Mouse (Mus musculus) regulatory T cell (primary cell): Measurements from ENCODE around the gene Gpr158.
"Not testable (repeated sequence)": the region's sequence is repeated elsewhere in the genome, so short reads cannot be mapped to it uniquely, and the experiment has no call there.

Experiments
- in situ Hi-C: fragments of 300-600 bp; cut with MboI, MseI; formaldehyde crosslinking; loops from one replicate; pipeline ENCODE4 v1.15.1; 2025; ENCODE audit warnings: high pct_unique_total_duplicates

The Gpr158 gene

DNA sequence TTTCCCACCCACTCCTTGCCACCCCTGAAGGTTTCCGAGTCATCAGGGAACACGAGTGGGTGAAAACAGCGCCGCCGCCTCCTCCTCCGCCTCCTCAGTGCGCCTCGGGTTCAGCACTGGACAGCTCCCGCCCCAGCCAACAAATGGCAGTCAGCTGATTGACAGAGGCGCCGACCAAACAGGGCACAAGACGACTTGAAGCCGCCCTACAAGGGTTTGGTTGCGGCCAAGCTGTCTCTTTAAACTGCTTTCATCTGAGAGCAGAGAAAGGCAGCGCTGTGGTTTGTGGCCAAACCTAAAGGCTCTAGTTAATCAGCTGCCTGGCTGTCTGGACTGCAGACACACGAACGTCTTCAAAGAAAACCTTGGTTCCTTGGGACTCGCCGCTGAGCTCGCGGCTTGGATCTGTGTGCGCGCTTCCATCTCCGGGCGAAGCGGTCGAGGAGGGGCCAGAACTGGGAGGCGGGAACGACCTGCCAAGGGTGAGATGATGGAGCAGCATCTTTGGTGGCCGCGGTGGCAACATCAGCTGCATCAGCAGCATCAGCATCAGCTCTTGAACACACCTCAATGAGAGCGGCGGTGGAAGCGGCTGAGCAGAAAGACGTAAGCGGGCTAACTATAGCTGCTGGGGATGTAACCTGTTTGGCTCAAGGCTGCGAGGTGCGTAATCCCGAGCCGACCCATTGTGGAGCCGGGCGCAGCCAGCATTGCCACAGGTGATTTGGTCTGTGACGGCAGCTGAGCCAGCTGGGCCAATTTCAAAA, at the start of gene Gpr158:
Gpr158 (plus strand) TSS at position 198 of the 767 bp plus-strand sequence.
- in situ Hi-C loops: no loop called here

DNA sequence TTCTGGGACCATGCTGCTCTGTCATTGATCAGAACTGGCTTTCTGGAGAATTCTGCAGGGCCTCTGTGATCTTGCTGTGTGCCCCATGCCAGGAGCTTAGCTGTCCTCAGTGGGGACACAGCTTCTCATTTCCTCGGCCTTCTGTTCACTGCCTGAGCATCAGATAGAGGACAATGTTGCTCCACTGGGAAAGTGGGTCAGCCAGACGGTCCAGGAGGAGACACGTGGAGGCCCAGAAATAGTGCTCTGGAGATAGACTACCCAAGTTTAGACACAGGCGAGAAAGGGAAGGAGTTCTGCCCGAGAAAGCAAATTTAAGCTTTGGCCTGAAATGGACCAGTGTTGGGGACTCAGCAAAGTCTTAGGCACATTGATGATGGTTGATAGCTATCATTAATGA, 23.5 kb upstream of the Gpr158 start:
- in situ Hi-C loops: no loop called here

DNA sequence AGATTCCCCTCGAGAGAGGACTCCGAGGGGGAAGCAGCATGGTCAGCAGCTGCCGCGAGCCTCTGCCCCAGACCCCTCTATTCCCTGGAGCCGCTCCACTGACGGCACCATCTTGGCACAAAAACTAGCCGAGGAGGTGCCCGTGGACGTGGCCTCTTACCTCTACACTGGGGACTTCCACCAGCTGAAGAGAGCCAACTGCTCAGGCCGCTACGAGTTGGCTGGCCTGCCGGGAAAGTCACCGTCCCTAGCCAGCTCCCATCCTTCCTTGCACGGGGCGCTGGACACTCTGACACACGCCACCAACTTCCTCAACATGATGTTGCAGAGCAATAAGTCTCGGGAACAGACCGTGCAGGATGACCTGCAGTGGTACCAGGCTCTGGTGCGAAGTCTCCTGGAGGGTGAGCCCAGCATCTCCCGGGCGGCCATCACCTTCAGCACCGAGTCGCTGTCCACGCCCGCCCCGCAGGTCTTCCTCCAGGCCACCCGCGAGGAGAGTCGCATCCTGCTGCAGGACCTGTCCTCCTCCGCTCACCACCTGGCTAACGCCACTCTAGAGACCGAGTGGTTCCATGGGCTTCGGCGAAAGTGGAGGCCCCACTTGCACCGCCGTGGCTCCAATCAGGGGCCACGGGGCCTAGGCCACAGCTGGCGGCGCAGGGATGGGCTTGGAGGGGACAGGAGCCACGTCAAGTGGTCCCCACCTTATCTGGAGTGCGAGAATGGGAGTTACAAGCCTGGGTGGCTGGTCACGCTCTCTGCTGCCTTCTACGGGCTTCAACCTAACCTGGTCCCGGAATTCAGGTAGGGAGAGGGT, 1.2 kb downstream of the Gpr158 start:
- in situ Hi-C loops: no loop called here

DNA sequence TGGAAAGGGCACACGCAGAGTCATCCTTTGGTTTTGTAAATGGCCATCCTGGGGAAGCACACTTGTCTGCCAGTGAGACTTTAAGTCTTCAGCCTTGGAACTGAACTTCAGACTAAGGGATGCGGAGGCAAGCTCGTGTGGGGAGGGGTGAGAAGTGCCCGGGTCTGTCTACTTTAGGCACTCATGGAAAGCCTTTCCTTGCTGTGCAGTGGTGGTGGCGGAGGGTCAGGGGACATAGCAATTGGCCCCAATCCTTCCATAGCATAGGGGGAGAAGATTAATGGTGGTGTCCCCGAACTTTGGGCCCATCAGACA, 1.8 kb downstream of the Gpr158 start:
- in situ Hi-C loops: no loop called here

DNA sequence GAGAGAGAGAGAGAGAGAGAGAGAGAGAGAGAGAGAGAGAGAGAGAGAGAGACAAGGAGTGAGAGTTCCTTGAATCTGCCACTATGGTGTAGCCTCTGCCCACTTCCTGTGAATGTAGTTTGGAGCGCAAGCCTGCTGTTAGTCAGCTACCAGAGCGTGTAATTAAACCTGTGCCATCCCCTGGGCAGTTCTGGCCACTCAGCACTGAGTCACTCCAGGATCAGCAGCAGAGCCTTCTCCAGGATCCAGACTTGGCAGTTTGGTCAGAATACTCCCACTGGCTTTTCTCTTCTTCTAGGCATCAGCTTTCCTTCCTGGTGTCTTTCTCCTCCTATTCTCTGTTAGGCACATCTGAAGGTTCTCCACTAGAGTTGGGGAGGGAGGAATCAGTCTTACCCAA, 2.2 kb downstream of the Gpr158 start:
- in situ Hi-C loops: no loop called here

DNA sequence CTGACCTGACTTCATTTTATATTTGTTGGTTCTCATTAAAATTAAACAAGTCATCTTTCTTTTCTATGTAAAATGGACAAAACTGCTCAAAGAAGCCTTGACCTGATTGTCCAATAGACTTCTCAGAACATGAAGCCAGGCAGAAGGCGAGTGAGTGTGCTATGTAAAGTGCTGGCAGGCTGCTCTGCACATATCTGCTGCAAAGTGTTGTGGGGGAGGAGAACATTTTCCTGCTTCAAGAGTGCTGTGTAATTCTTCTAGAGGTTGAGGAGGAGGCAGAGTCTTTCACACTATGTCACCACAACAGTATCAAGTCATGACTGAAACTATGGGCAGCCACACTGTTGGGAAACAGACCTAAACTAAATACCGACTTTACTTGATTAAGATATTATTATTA, 12.2 kb downstream of the Gpr158 start:
- in situ Hi-C loops: no loop called here

DNA sequence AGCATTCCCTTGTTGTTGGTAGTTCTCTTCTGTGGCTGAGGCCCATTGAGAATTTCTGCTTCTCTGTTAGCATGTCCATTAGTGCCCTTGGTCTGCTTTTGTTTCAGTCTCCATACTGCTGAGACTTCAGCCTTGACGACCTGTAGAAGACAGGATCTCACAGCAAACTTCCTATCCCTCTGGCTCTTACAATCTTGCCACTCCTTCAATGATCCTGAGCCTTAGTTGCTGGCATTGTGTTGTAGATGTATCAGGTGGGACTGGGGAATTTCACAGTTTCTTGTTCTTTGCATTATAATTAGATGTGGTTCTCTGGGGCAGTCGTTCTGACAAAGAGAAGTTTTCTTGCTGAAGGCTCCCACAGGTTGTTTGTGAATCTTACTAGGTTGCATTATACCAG, 25.4 kb downstream of the Gpr158 start:
- in situ Hi-C loops: no loop called here

DNA sequence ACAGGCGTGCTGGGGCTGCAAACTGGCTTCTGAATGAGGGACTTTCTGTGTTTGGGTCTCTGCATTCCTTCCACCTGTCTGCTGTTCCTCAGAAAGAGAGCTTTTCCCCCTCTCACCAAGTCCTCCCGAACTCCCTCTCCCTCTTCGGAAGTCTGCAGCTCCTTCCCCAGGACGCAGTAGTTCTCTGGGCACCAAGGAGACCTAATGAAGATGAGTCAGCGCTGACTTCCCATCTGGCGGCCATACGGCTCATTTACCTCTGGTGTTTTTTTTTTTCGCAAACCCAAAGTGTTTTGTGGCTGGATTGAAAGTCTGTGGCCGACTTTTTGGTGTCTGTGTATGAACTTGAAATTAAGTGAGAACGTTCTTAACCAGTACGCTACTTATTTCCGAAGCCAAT, 30.0 kb downstream of the Gpr158 start:
- in situ Hi-C loops: no loop called here

DNA sequence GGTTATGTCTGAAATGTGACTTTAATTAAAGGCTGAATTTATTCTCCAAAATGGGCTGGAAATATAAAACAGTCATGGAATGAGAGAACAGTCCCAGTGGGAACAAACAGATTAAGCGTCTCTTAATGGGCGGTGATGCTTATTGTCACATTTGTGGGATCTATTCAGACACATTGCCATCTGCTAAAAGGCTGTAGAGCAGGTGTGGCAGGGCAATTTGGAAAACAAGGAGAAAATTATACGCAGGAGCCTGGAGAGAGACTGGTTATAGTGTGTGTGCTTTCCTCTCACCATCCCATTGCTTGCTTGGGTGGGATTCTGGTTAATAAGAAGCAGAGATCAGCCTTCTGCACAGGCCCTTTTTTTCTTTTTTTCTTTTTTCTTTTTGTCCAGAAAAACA, 32.3 kb downstream of the Gpr158 start:
- in situ Hi-C loops: no loop called here

DNA sequence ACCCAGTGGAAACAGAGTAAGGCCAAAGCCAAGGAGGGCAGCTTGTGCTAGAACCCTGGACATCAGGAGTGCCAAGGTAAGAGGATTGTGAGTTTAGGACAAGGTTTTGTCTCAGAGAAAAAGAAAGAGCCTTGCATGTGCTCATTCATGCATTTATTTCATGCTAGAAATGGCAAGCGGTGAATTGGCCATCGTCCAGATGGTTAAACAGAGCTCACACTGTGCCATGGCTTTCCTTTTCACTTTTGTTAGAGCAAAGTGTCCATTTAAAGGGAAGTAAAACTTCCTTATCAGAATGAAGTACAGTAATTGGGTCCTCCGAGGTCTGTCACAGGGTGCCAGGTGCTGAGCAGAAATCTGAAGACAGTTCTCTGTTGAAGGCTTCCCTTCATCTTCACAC, 38.3 kb downstream of the Gpr158 start:
- in situ Hi-C loops: no loop called here

DNA sequence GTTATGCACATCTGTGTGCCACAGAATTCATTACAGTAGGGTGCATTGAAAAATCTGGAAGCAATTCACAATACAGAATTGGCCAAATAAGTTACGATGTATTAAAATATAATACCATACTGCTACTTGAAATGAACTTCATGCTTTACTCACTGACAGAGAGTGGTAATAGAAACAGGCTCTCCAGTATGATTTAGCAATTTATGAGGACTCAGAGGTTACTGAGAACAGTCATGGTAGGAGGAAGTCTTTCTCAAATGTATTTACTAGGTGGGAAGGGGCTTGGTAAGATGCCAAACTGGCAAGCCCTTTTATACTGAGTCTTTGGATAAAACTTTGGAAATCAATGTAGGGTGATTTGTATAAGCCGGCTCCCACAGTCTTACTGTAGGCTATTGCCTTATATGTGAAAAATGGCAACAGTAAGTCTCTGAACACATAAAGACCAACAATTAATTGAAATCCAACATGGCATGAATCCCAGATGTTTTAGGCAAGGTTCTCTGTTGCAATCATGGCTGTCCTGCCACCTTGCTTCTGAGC, 40.2 kb downstream of the Gpr158 start:
- in situ Hi-C loops: no loop called here

DNA sequence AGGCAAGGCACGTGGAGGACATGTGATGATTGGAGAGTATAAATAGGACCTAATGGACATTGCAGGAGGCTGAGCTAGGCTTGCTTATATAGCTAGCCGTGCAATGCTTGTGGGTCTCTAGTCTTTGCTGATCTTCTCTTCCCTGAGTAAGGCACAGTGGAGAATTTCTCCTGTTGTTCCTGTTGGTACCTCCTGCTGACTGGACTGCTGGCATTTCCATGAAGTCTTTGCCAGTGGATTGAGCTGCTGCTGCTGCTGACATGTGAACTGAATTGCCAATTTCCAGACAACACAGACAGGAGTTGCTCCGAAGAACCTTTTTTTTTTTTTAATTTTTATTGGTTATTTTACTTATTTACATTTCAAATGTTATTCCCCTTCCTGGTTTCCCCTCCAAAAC, 41.5 kb downstream of the Gpr158 start:
- in situ Hi-C loops: no loop called here

DNA sequence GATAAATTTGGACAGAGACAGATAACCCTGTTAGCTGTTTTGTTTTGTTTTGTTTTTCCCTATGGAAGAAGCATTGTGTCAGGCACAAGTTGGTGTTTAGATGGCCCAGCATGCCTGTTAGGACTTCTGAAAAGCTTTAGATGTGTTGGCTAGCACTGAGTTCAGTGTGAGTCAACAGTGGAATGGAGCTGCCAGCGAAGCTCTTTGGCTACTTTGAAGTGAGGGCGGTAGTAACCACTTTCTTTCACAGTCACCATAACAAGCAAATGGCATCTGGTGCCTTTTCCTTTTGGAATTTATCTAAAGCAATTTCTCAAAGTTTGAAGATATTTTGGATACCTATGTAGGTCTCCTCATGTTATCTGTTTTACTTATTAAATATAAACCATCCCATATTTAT, 62.9 kb downstream of the Gpr158 start:
- in situ Hi-C loops: no loop called here

DNA sequence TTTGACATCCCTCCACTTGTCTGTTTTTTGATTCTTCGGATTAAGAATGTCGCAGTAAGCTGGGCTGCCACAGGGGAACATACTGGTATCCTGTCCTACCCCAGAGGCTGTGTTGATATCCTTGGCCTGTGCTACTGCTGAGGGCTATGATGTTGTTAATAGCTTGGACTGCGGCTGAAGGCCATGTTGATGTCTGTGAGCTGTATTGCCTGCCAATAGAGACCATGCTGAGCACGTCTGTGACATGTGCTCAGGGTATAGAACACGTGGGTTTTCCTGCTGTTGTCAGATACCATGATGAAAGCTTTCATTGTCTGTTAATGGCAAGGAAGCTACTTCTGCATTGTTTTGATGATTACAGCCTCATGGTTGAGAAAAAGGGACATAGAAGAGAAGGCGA, 63.8 kb downstream of the Gpr158 start:
- in situ Hi-C loops: no loop called here

DNA sequence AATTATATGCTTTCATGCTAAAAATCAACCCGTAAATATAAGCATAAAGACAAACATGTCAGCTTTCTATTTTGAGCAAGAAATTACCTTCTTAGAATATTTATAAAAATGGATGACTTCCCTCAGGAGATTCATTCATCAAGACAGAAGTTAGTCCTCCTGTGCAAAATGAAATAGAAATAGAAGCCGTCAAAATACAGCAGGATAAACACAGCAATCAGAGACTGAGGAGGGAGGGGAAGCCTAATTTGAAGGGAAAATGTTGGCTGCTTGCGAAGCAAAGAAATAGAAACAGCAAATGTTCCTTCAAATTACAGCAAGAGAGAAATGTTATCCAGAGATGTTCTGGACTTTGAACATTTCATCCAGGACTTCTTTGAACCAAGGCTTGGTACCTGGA, 72.3 kb downstream of the Gpr158 start:
- in situ Hi-C loops: no loop called here

DNA sequence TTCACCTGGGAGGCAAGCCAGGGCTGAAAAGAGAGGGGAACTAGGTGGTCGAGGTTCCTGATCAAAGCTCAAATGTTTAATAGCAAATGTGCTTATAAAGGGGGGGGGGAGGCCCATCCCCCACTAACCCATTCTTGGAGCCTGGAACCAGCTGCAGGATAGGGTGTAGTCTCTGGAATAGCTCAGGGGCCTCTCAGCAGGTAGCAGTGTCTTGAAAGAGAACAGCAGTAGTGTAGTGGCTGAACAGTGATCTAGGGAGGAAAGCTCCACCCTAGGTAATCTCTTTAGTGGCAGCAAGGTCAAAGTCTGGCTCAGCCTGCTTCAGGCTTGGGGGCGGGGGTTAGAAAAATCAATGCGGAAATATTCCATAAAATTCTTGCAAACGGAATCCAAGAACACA, 93.3 kb downstream of the Gpr158 start:
- in situ Hi-C loops: not testable (repeated sequence)

DNA sequence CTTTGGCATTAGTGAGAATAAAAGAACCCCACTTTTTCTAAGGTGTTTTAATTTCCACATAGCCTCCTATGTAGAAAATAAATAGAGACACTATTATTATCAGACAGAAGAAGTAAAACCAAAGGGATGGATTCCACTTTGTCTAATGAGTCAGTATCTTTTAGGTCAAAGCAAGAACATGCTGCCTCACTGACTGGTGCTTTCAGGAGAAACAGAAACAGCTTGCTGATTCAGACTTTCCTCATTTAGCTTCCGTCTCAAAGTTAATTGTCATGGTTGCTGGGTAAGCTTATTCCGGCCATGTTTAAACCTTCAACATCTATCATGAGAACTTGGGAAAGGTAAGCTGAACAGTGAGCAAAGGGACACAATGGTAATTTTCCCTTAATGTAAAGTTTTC, 107.6 kb downstream of the Gpr158 start:
- in situ Hi-C loops: no loop called here

DNA sequence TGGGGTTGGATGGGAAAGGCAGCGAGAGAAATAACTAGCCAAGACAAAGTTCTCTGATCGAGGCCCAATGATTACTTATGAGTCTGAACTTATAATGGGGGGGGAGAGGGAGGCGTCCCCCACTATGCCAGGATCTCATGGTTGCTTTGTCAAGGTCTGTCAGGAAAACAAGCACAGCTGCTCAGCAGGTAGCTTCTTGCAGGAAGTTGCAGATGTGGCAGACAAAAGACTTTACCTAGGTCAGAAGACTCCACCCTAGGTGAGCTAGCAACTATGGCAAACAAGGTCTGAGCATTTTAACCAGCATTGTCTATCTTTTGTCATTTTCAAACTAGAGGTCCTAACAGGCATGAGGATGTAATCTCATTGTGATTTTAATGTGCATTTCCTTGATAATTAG, 129.5 kb downstream of the Gpr158 start:
- in situ Hi-C loops: no loop called here

DNA sequence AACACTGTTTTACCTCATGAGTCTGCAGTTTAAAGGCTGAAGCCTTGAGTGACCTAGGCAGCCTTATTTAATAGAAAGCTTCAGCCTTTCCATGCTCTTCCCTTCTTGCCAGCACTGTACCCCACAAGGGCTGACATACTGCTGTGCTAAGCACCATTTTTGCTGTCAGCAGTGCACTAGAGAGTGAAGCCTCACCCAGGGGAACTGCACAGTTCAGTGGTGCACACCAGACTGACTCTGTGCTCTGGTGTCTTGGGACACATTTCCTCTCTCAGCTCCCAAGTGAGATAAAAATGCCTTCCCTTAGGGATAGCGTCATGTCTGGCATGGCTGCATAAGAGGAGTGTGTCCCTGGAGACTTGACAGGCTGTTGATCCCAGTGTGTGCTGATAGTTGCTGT, 130.6 kb downstream of the Gpr158 start:
- in situ Hi-C loops: no loop called here

DNA sequence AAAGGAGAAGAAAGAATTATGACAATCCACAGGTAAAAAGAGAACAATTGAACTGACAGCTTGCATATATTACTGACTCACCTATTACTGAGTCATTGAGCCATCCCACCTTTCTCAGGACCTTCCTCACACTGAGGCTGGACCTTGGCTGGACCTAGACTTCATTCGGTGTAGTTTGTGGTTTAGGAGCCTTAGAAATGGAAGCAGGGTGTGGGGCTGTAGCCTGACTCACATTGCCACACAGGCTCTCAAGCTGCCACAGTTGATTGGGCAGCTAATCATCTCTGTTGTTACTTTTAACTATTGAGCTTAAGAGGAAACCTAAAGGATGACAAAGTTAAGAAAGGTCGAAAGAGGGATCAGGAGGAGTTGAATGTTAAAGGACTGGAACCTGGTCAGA, 132.1 kb downstream of the Gpr158 start:
- in situ Hi-C loops: no loop called here

DNA sequence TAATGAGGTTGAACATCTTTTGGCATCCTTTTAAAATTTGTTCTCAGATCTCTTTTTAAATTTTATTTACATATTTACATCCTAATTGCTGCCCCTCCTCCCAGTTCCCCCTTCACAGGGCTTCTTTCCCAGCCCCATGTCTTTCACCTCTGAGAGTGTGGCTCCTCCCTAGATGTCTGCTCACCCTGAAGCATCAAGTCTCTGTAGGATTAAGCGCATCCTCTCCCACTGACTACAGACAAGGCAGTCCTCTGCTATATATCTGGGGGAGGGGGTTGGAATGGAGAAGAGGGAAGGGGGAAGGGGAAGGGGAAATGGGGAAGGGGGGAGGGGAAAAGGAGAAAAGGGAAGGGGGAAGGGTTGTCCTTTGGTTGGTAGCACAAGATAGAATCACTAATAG, 140.1 kb downstream of the Gpr158 start:
- in situ Hi-C loops: no loop called here

DNA sequence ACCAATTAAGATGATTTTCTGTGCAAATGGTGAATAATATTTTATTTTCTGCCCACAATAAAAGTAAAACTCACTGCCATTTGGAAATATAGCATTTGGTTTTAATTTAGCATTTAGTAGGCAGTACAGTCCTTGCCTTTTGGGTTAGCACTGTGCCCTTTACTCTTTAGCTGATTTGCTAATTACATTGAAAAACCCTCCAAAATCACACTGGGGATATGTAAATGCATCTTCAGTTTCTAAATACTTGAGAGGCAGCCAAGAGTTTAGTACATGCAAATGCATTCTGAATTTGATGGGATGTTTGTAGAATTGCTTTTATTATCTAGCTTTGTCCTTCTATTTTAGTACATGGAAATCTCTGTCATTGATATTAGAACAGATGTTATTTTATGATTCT, 163.4 kb downstream of the Gpr158 start:
- in situ Hi-C loops: no loop called here

DNA sequence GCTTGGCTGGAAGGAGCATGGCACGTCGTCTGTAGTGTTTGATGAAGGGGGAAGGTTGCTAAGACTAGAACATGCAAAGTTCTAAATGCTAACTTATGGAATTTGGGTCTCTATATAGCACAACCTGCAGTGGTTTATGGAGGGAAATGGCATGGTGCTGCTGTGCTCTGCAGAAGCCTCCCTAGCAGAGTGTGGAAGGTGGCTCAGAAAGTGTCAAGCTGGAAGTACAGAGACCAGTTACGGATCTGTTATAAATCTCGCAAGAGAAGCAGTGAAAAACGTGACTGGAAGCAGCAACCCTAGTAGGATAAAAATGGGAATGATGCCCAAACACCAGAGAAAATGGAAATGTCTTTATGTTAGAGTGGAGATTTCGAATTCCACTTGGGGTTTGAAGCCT, 251.8 kb downstream of the Gpr158 start:
- in situ Hi-C loops: no loop called here
